21 mouse cellular contexts compared by ENCODE assay signal in genomic region chr9:62613806-62614205, GRCm38 (mm10).
DNase-seq lines count a peak whose midpoint lies in the region; ATAC-seq and TF ChIP-seq lines count a peak whose summit lies in the region.
"Had no signal": no experiment of that assay in that cellular context is flagged by ENCODE, and none has a peak within 500 bp of the region (broad histone marks: within the 10 kb centered on the region; RNA-seq: fewer than 3 reads in every experiment).

No protein-coding gene starts in this region.

- TF ChIP-seq CTCF in kidney, adult 2 months (conservative IDR thresholded peaks at IDR 0.05; ENCODE audit: insufficient read depth, insufficient read length, low read depth, low read length) = no peak

- peaks cover 10% of the 10 kb centered on the region for H3K9me3 ChIP-seq in neural tube, embryonic 13.5 days
- H3K9me3 ChIP-seq in neural tube, embryonic 15.5 days (replicated peaks) = no peaks in the 10 kb centered on the region
- H3K9me3 ChIP-seq in hindbrain, embryonic 13.5 days = peaks cover 7% of the 10 kb centered on the region; the same call in 1 of the 2 replicates

- DNase-seq in kidney, adult 2 months = peak; percentile 10
- DNase-seq in kidney, postnatal 14 days = no peak
- DNase-seq in right cerebral cortex, postnatal 4 days = no peak
- no peak for DNase-seq in gastrocnemius, postnatal 4 days (ENCODE audit: low spot score in 2 of 2)
- DNase-seq: adrenal gland, postnatal 25 days; cerebellum, adult 18-20 months; cerebellum, postnatal 36 days; gastrocnemius, postnatal 10 days; heart, postnatal 14 days; right cerebral cortex, postnatal 14 days; thymus, postnatal 36 days had no signal

- H3K27ac ChIP-seq in kidney, adult 2 months (ENCODE audit: insufficient read depth, low read depth, low read length) = no peak overlapping the region
- 0 out of 2 replicates have a peak overlapping the region, but pooled peaks have one; percentile 46 for H3K27ac ChIP-seq in neural tube, embryonic 13.5 days (replicated peaks)
- H3K27ac ChIP-seq in neural tube, embryonic 15.5 days (replicated peaks) = no peak overlapping the region
- 0 out of 2 replicates have a peak overlapping the region, but pooled peaks have one; percentile 13 for H3K27ac ChIP-seq in hindbrain, embryonic 13.5 days
- H3K27ac ChIP-seq: liver, embryonic 14.5 days had no signal

- H3K4me3 ChIP-seq in kidney, adult 2 months (ENCODE audit: insufficient read depth, low read depth, low read length) = no peak overlapping the region
- no peak overlapping the region for H3K4me3 ChIP-seq in neural tube, embryonic 13.5 days
- no peak overlapping the region for H3K4me3 ChIP-seq in neural tube, embryonic 15.5 days (replicated peaks)
- H3K4me3 ChIP-seq in hindbrain, embryonic 13.5 days = no peak overlapping the region

- no peaks in the 10 kb centered on the region for H3K27me3 ChIP-seq in kidney, adult 2 months (replicated peaks; ENCODE audit: control insufficient read depth, insufficient read depth, low read length)
- no peaks in the 10 kb centered on the region for H3K27me3 ChIP-seq in neural tube, embryonic 13.5 days
- H3K27me3 ChIP-seq in neural tube, embryonic 15.5 days (replicated peaks) = no peaks in the 10 kb centered on the region
- no peaks in the 10 kb centered on the region for H3K27me3 ChIP-seq in hindbrain, embryonic 13.5 days
- H3K27me3 ChIP-seq: Patski had no signal

- no peak for ATAC-seq in neural tube, embryonic 13.5 days (ENCODE audit: low read depth)
- no peak for ATAC-seq in neural tube, embryonic 15.5 days (ENCODE audit: low FRiP score)
- ATAC-seq in hindbrain, embryonic 13.5 days (ENCODE audit: low FRiP score) = no peak
- ATAC-seq: activated CD4-positive, CD25-positive, alpha-beta regulatory T cell, adult 4 months; inflammation-experienced regulatory T-cells, adult 6 months; lung, postnatal 0 days; midbrain, embryonic 16.5 days; Patski had no signal

- H3K4me2 ChIP-seq in neural tube, embryonic 13.5 days = no peak overlapping the region
- no peak overlapping the region for H3K4me2 ChIP-seq in neural tube, embryonic 15.5 days
- no peak overlapping the region for H3K4me2 ChIP-seq in hindbrain, embryonic 13.5 days
- H3K4me2 ChIP-seq: heart, embryonic 11.5 days had no signal

- 61% methylated on average over 8 of the region's 8 CpGs for WGBS in kidney, adult 2 months
- WGBS in neural tube, embryonic 13.5 days = 82% methylated on average over 8 of the region's 8 CpGs
- 86% methylated on average over 8 of the region's 8 CpGs for WGBS in neural tube, embryonic 15.5 days
- WGBS in hindbrain, embryonic 13.5 days = 87% methylated on average over 8 of the region's 8 CpGs

- no peak overlapping the region for H3K9ac ChIP-seq in neural tube, embryonic 13.5 days
- H3K9ac ChIP-seq in neural tube, embryonic 15.5 days (replicated peaks) = no peak overlapping the region
- H3K9ac ChIP-seq in hindbrain, embryonic 13.5 days = no peak overlapping the region
- H3K9ac ChIP-seq: liver, embryonic 14.5 days had no signal

- TF ChIP-seq POLR2A in kidney, adult 2 months (IDR thresholded peaks at IDR 0.05; ENCODE audit: low read depth, low read length) = no peak

- H3K4me1 ChIP-seq in kidney, adult 2 months (ENCODE audit: control insufficient read depth, insufficient read depth, low read length) = no peaks in the 10 kb centered on the region
- H3K4me1 ChIP-seq in neural tube, embryonic 13.5 days (replicated peaks) = peaks cover 10% of the 10 kb centered on the region
- no peaks in the 10 kb centered on the region for H3K4me1 ChIP-seq in neural tube, embryonic 15.5 days
- H3K4me1 ChIP-seq in hindbrain, embryonic 13.5 days (replicated peaks) = peaks cover 12% of the 10 kb centered on the region

- H3K36me3 ChIP-seq in kidney, adult 2 months (ENCODE audit: control insufficient read depth, insufficient read depth, low read length) = no peaks in the 10 kb centered on the region
- no peaks in the 10 kb centered on the region for H3K36me3 ChIP-seq in neural tube, embryonic 13.5 days
- H3K36me3 ChIP-seq in neural tube, embryonic 15.5 days = no peaks in the 10 kb centered on the region
- H3K36me3 ChIP-seq in hindbrain, embryonic 13.5 days = no peaks in the 10 kb centered on the region

Comparison
In these comparisons a context has a peak if more than half of its experiments do, and no peak if none do; other contexts are left out.
1. H3K27ac ChIP-seq: peak in neural tube, embryonic 13.5 days (single experiment) and hindbrain, embryonic 13.5 days (single experiment); none in kidney, adult 2 months (single experiment) and neural tube, embryonic 15.5 days (single experiment).